Mouse (Mus musculus) spleen, embryonic (tissue): ENCODE measurements around the gene Slc22a12.

Experiments
- CTCF ChIA-PET: fragments of 350-600 bp; sonication (Branson Sonifier 250); formaldehyde crosslinking; loops from one replicate; lab custom pipeline; 2022; lab: Charles Lee

The Slc22a12 gene

DNA sequence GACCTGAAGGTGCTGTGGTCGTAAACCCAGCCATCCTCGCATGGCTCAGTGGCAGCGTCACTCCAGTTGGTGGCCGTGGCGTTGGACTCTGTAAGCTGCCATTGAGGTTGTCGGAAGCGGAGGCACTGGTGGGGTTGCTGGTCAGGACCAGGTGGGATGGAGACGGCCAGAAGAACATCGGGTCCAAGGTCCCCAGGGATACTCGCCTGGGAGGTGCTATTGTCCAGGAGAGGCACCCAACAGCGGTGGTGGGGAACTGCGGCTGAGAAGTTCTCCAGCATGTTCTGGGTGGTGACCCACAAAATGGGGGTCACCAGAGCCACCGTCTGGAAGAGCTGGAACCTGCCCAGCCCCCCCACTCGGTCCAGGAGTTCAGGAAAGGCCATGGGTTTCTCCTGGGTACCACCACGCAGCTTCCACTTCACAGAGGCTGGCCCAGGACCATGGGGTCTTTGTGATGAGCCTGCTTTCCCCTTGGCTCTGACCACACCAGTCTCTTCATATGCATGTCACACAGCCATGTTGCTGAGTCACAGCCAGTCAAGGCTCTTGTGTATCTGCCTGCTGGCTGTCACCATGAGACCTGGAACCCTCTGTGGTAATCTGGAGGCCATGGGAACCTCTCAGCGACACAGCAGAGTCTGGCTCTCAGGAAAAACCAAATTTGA lies at the start of gene Slc22a12:
TSS of gene Slc22a12 (minus strand) at position 666 of the 668 bp plus-strand sequence.
- CTCF ChIA-PET = no interaction called here

DNA sequence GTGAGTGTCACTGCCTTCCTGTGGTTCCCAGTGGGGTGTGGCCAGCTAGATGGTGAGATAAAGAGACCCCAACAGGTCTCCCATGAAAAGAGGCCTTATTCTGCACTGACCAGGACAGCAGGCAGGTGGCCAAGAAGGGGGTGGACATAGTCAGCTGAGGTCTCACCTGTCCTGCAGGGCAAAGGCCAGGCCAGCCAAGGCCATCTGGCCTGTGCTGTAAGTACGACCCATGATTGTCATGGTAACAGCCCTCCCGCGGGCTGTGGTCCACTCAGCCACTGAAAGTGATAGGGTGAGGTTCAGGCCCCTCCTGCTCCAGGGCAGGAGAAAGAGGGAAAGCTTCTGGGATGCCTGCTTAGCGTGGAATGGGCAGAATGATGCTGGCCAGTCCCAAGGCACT lies 29.2 kb upstream of the Slc22a12 start:
- CTCF ChIA-PET = no interaction called here

- CTCF ChIA-PET = no interaction called here
Observed at GRCm38 (mm10) chr19:6571476-6571875, 28.6 kb upstream of the Slc22a12 start.

DNA sequence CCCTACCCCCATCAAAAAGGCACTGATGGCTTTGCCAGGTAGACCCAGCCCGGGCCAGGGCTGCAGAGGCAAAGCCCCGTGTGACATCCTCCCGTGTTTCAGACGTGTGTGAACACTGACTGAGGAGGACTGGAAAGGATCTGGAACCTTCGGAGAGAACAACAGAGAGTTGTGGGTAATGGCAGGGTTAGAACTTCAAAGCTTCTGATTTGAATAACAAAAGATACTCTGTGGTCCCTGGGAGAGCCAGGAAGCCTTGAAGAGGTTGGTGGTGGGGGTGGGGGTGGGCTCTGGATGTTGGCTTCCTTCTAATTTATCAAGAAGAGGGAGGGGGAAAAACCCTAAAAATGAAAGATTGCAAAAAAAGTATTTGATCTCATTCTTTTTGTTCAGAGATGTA lies 26.7 kb upstream of the Slc22a12 start:
- CTCF ChIA-PET = no interaction called here

DNA sequence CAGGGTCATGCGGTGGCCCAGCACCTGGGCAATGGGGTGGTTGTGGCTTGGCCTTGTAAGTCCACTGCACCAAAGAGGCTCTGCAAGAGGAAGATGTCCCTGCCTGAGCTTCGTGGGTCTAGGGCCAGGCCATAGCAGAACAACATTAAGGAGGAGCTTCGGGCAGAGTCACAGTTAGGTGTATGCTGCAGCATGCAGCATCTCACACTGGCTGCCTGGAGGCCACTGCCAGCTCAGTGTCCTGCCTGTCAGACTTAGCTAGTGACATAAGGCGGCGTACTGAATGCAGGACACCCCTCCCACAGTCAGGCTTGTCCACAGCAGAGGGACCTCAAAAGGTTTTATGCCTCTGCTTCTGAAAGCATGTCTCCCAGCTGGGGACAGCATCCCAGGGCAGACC lies 26.2 kb upstream of the Slc22a12 start:
- CTCF ChIA-PET = no interaction called here

- CTCF ChIA-PET = no interaction called here
Observed at GRCm38 (mm10) chr19:6566450-6566849, 23.6 kb upstream of the Slc22a12 start.

DNA sequence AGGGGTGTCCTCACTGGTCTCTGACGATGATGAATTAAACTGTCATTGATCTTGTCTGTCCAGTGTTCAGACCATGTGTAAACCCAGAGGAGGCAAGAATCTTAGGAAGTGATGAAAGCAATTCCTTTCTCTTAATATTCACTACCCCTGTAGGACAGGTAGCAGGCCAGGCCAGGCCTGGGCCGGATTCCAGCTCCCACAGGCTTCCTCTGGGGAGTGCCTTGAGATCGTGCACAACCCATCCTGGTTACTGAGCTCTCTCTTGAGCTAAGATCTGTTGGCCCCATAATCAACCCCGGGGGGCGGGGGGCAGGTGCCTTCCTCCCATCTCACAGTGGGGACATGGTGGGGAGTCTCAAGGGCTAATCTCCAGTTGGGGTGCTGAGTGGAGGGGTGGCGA lies 22.3 kb upstream of the Slc22a12 start:
- CTCF ChIA-PET = interaction anchor here (1.1 kb wide), 1 partner anchor 14 kb away, joined by 10 read pairs; no protein-coding TSS in a partner anchor

DNA sequence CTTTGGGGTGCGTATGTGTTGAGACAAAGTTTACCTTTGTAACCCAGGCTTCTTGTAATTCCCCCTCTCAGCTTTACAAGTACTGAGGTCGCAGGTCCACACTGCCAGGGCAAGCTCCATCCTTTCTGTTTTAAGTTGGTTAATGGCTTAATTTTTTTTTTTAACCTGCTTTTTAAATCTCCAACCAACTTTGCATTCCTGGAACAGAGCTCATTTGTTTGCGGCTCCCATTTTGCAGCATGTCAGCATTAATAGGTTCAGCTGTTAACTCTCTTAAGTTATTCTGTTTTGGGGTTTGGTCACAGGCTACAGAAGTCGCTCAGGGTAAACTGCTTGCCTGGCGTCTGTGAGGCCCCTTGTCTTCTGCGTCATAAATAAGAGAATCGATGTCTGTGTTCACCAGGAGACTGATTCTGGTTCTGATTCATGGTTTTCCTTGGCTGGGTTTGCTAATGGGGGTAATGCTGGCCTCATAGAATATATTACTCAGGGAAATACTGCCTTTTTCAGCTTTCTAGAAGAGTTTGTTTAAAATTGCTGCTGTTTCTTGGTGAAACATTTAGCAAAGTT lies 17.5 kb upstream of the Slc22a12 start:
- CTCF ChIA-PET = interaction anchor here (0.6 kb wide), 1 partner anchor 304 kb away, joined by 3 read pairs; no protein-coding TSS in a partner anchor

DNA sequence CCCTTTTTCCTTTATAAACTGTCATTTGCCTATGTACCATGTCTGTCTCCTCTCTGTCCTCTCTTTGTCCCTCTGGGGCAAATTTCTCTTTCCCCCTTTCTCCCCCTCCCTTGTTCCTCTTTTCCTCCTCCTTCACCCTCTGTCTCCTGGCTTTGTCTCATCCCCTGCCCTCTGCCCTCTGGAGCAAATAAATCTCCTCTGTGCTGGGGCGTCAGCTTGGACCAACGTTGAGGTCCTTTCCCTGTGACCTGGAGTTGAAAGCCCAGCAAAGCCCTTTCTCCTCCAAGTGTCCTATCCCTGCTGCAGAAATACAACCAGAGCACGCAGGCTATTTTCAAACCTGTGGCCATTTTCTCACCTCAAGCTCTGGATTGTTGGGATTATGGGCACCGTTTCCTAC lies 16.7 kb upstream of the Slc22a12 start:
- CTCF ChIA-PET = no interaction called here

GRCm38 (mm10) chr19:6553819-6554582 lies 11.2 kb upstream of the Slc22a12 start:
- CTCF ChIA-PET = no interaction called here

DNA sequence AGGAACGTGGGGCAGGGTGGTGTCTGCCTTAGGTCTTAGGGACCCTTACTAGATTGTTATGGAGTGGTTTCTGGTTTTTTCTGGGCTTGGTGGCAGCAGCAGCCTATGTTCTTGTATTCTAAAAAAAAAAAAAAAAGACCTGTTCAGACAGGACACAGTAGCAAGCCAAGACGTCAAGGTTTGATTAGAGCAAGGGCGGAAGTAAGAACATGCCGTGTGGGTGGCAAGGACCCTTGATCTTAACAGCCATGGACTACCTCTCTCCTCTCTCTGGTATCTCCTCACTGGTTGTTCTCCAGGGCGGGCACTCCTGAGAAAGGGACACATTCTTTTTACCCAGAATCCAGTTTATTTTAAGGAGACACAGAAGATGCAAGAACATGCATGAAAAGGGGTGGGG lies 10.3 kb upstream of the Slc22a12 start:
- CTCF ChIA-PET = no interaction called here

DNA sequence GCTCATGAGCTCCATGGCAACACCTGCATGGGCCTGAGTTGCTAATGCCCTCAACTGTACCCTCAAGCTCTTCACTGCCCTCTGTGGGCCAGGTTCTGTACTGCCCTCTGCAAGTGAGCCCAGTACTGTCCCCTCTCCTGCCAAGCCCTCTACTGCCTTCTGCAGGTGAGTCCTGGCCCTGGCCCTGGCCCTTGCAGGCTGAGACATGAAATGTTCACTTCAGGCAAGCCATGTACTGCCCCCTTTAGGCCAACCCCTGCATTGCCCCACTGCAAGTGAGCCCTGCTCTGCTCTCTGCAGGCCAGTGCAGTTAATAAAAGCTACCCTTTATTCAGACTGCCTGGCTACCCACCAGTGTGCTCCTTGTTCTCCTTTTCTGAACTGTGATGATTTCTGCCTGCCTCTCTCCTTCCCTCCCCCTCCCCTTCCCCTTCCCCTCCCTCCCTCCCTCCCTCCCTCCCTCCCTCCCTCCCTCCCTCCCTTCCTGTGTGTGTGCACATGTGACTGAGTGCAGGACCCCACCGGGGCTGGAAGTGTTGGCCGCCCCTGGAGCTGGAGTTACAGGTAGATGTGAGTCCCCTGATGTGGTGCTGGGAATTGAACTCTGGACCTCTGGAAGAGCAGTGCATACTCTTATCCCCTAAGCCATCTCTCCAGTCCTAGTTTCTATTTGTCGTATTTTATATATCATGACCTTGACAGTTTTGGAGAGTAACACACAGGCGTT lies 9.6 kb upstream of the Slc22a12 start:
- CTCF ChIA-PET = interaction anchor here (0.6 kb wide), 1 partner anchor 279 kb away, joined by 4 read pairs; no protein-coding TSS in a partner anchor

DNA sequence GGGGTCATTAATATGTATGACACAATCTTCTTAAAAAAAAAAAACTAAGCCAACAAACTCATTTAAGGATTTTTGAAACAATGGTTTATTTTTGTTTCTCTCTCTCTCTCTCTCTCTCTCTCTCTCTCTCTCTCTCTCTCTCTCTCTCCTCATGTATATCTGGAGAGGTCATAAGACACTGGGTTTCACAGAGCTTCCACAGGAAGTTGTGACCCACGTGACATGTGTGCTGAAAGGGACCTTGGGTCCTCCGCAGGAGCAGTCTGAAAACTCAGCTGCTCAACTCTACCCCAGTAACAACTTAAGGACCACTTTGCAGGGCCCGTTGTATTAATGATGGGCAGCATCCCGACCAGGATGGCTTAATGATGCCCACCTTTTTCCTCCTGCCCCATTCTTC lies 8.4 kb upstream of the Slc22a12 start:
- CTCF ChIA-PET = interaction anchor here (0.6 to 1.1 kb wide), 3 partner anchors 14 to 139 kb away, joined by 5 to 10 read pairs (median 6); no protein-coding TSS in a partner anchor

DNA sequence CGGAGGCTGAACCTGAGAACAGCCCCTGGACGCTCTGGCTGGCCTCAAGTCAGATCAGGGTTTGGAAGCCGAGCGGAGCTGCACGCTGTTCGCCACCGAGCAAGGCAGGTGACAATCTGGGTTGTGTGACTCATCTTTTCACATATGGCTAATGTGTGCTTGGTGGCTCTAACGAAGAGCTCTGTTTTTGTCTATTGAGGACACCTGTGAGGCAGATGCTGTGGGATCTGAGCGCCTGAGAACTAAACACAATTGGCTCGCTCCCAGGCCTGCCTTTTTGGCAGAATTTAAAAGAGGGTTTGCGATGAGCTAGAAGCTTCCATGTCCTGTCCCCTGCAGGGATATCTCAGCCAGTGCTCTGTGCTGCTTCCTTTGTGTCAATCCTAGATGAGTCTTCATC lies 6.7 kb upstream of the Slc22a12 start:
- CTCF ChIA-PET = no interaction called here

- CTCF ChIA-PET = no interaction called here
Observed at GRCm38 (mm10) chr19:6548431-6549410, 5.9 kb upstream of the Slc22a12 start.

DNA sequence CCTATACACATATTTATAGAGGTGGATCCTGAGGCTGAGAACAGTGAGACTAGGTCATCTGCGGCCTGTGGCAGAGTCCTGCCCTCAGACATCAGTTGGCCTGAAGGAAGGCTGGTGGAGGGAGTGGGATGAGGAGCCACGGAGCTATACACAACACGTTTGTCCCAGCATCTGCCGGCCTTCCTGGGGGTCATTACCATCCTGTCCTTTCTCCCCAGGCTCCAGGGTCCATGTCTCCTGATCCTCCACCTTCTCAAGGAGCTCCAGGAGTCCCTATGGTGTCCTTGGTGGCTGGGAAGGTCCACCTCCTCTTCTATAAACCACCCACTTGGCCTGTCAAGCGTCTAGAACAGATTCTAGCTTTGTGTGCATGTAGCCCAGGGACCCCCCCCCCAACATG lies 5.0 kb upstream of the Slc22a12 start:
- CTCF ChIA-PET = no interaction called here

- CTCF ChIA-PET = no interaction called here
Observed at GRCm38 (mm10) chr19:6546096-6546495, 3.3 kb upstream of the Slc22a12 start.

- CTCF ChIA-PET = no interaction called here
Observed at GRCm38 (mm10) chr19:6545481-6545880, 2.6 kb upstream of the Slc22a12 start.

DNA sequence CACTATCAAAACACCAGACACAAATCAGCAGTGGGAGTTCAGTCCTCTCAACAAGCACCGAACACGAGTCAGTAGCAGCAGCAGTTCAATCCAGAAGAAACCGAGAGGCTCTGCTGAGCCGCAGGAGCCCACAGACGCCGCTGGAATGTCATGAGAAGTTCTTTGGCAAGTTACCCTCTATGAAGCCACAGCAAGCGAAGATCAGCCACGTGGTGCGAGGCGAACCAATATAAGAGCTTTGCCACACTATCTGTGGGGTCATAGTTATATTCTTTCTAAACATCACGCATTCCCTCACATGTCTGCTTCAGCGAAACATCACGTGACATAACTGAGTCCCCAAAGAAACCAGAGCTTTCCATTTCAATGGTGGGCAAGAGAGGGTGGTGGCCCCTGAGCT lies 1.9 kb upstream of the Slc22a12 start:
- CTCF ChIA-PET = interaction anchor here (0.6 kb wide), 1 partner anchor 332 kb away, joined by 3 read pairs; no protein-coding TSS in a partner anchor

- CTCF ChIA-PET = no interaction called here
Observed at GRCm38 (mm10) chr19:6543518-6543917, 686 bp upstream of the Slc22a12 start.

- CTCF ChIA-PET = no interaction called here
Observed at GRCm38 (mm10) chr19:6543035-6543383, 177 bp upstream of the Slc22a12 start.
